Mouse (Mus musculus) C2C12 (cell line): ENCODE measurements at regions not wholly inside any gene's neighbourhood (a gene's known extent, or its start where the extent isn't known, plus 50 kb on each side); places are given as distances from the start of the nearest gene placed in this dataset.

Source experiments
- CEBPB ChIP-seq: IDR thresholded peaks from one replicate; pipeline ENCODE4 v1.6.1; 2011; ENCODE audit warnings: low read depth, mild to moderate bottlenecking, control low read depth, moderate library complexity
- CTCF ChIP-seq: IDR thresholded peaks from one replicate; pipeline ENCODE4 v1.5.1; 2011; ENCODE audit not compliant: control insufficient read depth, insufficient read depth, insufficient read length
- MAX ChIP-seq: IDR thresholded peaks from one replicate; pipeline ENCODE4 v1.6.1; 2011; ENCODE audit warnings: mild to moderate bottlenecking, control low read depth
- MYOG ChIP-seq: IDR thresholded peaks from one replicate; pipeline ENCODE4 v1.6.1; 2011; ENCODE audit not compliant: control insufficient read depth, insufficient read length; ENCODE audit errors: extremely low read depth
- USF1 ChIP-seq: IDR thresholded peaks from one replicate; pipeline ENCODE4 v1.6.1; 2011; ENCODE audit warnings: low read depth, mild to moderate bottlenecking, control low read depth, moderate library complexity

GRCm38 (mm10) chr2:74063777-74064176, 152.7 kb upstream of the Atp5g3 start:
- TF ChIP-seq CTCF (no peak), MYOG (no peak), MAX (no peak), USF1 (no peak), CEBPB (no peak)
